Mouse (Mus musculus) cerebral cortex, adult 2 months (tissue): ENCODE results near the gene Sepsecs.

Source experiments
- WGBS: fragments of 180-500 bp; shearing (Covaris S2); methylation state at CpG from one replicate; pipeline ENCODE4 v1.1.7; 2018; 5-methylcytosine and 5-hydroxymethylcytosine counted together

Gene Sepsecs

GRCm38 (mm10) chr5:52643947-52644840, 25.3 kb downstream of the Sepsecs start:
- WGBS = 62% methylated on average over 9 of the region's 9 CpGs

- 90% methylated on average over 6 of the region's 6 CpGs for WGBS
Observed at GRCm38 (mm10) chr5:52641736-52642135, 27.8 kb downstream of the Sepsecs start.

DNA sequence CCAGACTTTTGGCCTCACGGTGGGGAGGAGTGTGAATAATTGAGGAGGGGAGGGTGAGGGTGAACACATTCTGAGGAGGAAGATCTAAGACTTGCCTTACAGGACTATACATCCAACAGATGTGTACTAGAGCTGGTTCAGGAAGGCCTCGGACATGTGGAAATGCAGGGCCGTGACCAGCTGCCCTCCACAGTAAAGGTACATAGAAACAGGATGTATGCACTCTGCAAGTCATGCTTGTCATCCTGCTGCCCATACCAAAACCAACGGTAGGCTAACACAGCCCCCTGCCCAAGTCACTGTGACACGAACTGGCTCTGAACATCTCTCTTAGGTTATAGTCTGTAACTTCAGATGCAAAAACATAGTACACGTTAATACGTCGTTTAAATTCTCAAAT, 30.6 kb downstream of the Sepsecs start:
- WGBS = 89% methylated on average over 8 of the region's 8 CpGs

GRCm38 (mm10) chr5:52638006-52638405, 31.5 kb downstream of the Sepsecs start:
- 95% methylated on average over 7 of the region's 7 CpGs for WGBS

DNA sequence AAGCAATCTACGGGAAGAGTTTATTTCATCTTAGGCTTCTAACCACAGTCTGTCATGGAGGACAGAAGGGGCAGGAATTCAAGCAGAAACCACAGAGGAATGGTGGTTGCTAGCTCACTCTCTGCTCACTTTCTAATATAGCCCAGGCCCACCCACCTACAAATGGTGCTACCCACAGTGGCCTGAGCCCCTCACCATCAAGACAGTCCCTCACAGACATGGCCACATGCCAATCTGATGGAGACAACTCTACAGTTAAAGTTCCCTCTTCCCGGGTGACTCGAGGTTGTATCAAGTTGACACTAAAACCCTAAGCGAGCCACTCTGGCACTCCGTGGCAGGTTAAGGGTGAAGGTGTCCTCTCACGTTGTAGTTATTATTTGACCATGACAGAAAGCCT, 32.6 kb downstream of the Sepsecs start:
- 95% methylated on average over 6 of the region's 6 CpGs for WGBS

DNA sequence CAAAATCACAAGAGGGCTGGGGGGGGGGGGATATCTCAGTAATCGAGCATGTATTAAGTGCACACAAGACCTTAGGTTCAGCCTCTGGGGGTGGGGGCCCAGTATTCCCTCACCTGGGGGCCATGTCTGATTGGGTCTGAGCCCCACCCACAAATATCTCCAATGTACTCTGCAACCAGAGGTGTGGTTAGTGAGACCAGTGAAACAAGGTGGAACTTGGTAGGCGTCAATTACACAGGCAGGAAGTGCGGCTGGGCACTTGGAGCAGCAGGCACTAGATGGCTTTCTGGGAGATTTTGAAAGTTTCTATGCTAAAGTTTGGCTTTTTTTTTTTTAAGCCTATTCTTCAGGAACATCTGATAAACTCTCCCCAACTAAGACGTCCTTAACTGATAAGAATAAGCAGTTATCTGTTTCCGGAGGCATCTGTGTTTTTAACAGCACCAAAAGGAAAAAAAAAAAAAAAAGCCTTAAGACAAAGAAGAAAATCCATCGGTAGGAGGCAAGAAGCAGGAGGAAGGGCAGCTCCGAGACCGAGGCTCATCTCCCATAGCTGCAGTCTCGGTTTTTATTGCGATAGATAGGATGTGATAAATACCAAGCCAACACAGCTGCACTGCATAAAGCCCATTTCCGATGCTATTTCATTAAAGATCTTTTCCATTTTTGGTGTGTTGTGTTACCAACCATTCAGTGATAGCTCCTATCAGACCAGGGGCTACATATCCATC, 33.3 kb downstream of the Sepsecs start:
- WGBS = 75% methylated on average over 11 of the region's 11 CpGs

DNA sequence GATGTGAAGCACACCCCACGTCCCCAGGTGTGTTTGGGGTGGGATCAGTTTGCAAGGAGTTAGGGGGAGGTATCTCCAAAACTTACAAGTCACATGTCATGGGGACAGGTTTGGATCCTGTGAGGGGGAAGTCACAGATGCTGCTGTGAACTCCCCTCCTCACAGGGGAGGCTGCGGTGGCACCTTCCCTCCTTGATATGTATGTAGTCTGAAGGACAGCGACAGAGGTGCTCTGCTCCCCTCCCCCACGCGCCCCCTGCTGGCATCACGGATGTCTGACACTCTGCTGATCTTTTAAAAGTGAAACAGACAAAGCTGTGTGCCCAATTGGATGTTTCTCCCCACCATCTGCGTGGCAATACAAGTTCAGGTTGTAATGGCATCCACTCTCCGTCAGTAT, 35.5 kb downstream of the Sepsecs start:
- WGBS = 21% methylated on average over 8 of the region's 8 CpGs

- WGBS = 95% methylated on average over 1 of the region's 1 CpGs
Observed at GRCm38 (mm10) chr5:52630541-52630940, 39.0 kb downstream of the Sepsecs start.

DNA sequence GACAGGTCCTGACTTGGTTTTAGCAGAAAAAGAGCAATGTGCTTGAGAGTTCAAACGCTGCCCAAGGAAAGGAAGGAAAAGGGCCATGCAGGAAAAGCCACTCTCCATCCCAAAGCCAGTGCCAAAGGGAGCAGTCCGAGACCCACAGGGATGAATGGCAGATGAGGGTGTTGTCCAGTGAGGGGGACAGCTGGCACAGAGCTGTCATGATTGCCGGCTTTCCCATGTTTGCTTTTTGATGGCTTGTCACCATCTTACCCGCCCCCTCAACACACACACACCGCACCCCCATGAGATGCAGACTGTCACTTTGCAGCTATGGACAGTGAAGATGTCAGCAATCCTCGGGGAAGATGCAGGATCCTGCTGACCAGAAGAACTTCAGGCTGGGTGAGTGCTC, 40.3 kb downstream of the Sepsecs start:
- 69% methylated on average over 6 of the region's 6 CpGs for WGBS

- 88% methylated on average over 3 of the region's 3 CpGs for WGBS
Observed at GRCm38 (mm10) chr5:52628783-52629182, 40.7 kb downstream of the Sepsecs start.

GRCm38 (mm10) chr5:52627713-52628112, 41.8 kb downstream of the Sepsecs start:
- 91% methylated on average over 8 of the region's 8 CpGs for WGBS

DNA sequence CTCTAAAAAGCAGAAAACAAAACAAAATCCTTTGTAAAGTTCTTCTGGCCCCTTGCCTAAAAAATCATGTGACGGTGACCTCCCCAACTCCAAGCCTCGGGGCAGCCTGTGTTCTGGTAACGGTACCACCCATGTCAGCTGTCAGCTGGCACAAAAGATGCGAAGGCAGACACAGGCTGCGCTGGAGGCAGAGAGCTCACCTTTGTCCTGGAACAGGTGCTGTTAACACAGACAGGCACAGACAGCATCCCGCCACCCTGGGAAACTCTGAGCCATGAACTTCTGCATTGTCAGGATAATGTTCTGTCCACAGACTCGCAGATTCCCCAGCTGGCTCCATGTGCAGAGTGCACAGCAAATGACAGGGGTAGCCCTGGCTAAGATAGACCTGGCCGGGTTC, 43.4 kb downstream of the Sepsecs start:
- WGBS = 50% methylated on average over 8 of the region's 8 CpGs

DNA sequence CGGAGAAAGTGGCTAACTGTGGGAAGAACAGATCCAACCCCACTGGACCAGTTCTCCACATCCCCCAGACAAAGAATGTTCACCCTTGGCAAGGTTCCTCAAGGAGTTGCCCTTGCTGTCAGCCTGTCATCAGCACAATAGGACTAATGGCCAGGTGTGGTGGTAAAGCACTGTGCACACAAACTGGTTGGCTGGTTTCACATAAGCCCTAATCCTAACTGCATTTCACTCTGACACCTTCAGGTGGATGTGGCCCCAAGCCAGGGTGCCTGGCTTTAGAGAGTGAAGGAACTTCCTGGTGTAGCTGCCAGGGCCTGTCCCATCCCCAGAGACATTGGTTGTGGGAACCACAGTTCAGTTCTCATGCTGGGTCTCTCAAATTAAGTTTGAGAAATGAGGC, 44.6 kb downstream of the Sepsecs start:
- 100% methylated on average over 1 of the region's 1 CpGs for WGBS

GRCm38 (mm10) chr5:52623099-52623498, 46.4 kb downstream of the Sepsecs start:
- WGBS = 92% methylated on average over 2 of the region's 2 CpGs

- WGBS = 2% methylated on average over 41 of the region's 41 CpGs
Observed at GRCm38 (mm10) chr5:52618348-52619270, 50.9 kb downstream of the Sepsecs start.

DNA sequence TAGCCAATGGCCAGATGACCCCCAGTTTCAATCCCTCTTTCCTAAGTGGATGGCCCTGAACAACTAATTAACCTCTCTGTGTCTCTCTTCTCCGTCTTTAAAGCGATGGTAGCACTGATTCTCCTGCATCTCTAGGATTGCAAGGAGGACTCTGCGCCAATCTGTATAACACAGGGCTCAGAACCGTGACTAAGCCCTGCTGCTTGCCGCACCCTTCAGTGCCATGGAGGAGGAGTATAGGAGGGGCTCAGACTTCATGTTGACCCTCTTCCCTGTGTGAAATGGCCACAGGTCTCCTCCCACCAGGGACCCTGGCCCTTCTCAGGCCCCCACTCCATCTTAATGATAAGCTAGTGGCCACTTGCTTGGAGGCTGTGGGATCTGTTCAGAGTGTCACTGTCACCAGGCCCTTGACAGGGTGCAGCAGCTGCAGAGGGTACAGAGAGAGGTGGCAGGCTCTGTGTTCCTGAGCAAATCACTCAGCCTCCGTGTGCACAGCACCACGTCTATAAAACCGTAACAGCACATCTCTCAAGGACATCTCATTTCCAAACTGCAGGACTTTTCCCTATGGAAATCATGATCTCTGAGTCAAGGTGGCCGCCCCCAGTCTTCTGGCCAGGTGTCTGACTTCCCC, 51.7 kb downstream of the Sepsecs start:
- WGBS = 40% methylated on average over 9 of the region's 9 CpGs

- 17% methylated on average over 2 of the region's 2 CpGs for WGBS
Observed at GRCm38 (mm10) chr5:52616549-52616948, 53.0 kb downstream of the Sepsecs start.

DNA sequence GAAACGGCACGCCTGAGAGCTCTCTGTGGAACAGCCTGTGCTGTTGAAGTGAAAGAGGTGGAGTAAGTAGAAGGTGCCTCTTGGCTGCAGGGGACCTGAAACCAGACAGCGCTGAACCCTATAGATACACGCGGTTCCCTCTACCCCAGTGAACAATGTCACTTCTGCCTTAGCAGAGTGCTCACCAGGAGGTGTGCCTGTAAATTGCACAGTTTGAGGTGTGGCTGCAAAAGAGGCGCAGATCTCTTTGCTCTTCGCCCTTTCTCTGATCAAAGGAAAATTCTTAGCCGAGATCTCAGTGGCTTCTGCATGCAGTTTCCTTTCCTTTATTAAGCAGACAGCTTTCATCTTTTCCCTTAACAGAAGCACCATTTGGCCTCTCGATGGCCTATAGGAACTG, 54.1 kb downstream of the Sepsecs start:
- 66% methylated on average over 9 of the region's 9 CpGs for WGBS

GRCm38 (mm10) chr5:52614686-52615085, 54.8 kb downstream of the Sepsecs start:
- 93% methylated on average over 4 of the region's 4 CpGs for WGBS

DNA sequence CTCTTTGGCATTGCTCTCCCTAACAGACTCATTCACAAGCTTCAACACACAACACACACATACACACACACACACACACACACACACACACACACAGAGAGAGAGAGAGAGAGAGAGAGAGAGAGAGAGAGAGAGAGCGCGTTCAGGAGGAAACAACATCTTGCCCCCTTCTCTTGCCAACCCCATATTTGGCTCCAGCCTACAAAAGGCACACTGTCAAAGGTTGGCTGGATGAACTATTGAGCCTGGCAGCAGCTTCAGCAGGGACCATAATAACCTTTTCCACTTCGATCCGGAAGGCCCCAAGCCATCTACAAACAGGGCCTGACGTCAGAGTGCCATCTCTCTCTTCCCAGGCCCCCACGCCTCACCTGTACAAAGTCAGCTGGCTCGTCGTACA, 56.7 kb downstream of the Sepsecs start:
- 79% methylated on average over 8 of the region's 8 CpGs for WGBS

DNA sequence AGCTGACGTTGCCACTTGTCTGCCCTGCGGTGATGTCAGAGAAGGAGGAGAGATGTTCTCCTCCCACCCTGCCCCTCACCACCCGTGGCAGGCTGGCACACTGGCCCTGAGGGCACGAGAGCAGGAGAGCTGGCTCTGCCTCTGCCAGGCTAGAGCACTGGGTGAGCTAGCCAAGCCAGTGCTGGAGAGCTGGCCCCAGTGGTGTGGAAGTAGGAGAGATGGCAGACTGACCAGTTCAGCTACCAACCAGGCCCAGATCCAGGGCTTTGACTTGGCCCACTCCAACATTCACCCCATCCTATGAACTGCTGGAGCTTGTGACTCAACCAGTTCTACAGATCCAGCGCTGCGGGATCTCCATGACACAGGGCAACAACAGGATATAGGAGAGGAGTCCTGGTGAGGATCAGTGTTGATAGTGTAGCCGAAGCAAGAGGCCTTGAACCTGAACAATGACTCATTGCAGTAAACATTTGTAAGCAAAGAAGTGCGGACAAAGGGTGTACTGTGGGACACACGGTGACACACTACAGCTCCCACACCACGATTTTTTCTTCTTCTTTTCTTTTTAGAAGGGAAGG, 58.1 kb downstream of the Sepsecs start:
- 66% methylated on average over 10 of the region's 10 CpGs for WGBS
